Mouse (Mus musculus): ENCODE measurements around the gene Ntm.

GRCm38 (mm10) chr9:29433156-29433555 lies 529.8 kb downstream of the Ntm start:
- no peak for TF ChIP-seq CTCF (IDR thresholded peaks at IDR 0.05 in 2 of 3, conservative IDR thresholded peaks at IDR 0.05 in 1 of 3; ENCODE audit: control insufficient read depth in 1 of 3, insufficient read depth in 1 of 3, low read depth in 2 of 3, low read length in 3 of 3, poor library complexity in 1 of 3, severe bottlenecking in 1 of 3)
- no peak for TF ChIP-seq E2F4 (IDR thresholded peaks at IDR 0.05; ENCODE audit: borderline replicate concordance, low read depth, low read length)
- no peak for TF ChIP-seq USF1 (IDR thresholded peaks at IDR 0.05; ENCODE audit: low read depth, low read length)

Data from MEL (cell line).